Mouse (Mus musculus): ENCODE measurements around the gene Stk19.

DNA sequence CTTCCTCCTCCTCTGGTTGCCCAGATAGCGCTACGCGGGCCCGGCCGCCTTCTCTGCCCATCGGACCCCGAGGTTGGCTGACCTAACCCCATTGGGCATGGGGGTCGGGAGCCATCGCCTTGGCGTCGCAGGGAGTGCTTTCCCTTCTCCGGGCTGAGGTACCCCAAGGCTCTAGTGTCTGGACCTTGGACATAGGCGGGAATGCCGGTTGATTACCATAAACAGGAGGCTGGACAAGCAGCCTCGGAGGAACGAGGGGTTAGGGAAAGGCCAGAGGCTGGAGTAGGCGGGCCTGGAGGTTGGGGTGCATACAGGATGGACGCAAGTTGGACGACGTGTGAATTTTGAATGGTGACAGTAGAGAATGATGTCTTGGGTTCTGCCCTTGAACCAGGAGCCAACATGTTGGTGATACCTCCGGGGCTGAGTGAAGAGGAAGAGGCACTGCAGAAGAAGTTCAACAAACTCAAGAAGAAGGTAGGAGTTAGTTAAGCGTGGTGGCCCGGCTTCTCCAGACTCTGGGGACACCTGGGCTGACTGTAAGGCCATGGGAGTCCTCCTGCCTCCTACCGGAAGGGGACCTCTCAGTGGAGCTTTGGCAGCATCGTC, 13.9 kb upstream of the Stk19 start:
- TF ChIP-seq GATA1 (IDR thresholded peaks at IDR 0.05; ENCODE audit: low read length) (no peak), TAL1 (IDR thresholded peaks at IDR 0.05; ENCODE audit: low read length) (no peak)

Data from erythroblast, embryonic 14.5 days (primary cell).